8 mouse cellular contexts compared by ENCODE assay signal in the genomic region with DNA sequence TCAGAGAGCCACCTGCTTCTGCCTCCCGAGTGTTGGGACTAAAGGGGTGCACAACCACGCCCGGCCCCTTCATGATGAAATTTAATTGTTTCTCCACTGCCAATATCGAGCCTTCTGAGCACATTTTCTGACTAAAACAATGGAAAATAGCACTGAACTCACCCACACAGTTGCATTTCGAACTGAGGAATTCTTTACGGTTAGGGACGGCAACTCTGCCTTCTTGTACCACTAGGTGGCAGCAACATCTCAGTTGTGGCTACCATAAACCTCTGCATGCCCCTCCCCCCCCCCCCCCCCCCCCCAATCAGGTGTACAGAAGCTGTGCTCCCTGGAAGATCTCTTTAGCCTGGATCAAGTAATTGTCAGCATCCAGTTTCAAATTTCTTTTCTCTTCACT. TPM values are rescaled to one million over a fixed set of nuclear protein-coding genes. Genes with fewer than 3 reads are reported as not detected.
DNase-seq lines count a peak whose midpoint lies in the region; ATAC-seq and TF ChIP-seq lines count a peak whose summit lies in the region.

No protein-coding gene starts in this region.

- TF ChIP-seq CTCF in MEL (IDR thresholded peaks at IDR 0.05 in 2 of 3, conservative IDR thresholded peaks at IDR 0.05 in 1 of 3; ENCODE audit: control insufficient read depth in 1 of 3, insufficient read depth in 1 of 3, low read depth in 2 of 3, low read length in 3 of 3, poor library complexity in 1 of 3, severe bottlenecking in 1 of 3): peak; percentile 55 to 80 (median 72); a peak in 5 of 6 replicates

- peak overlapping the region; percentile 56 for H3K27ac ChIP-seq in MEL (ENCODE audit: control insufficient read depth, low read depth, low read length)
- H3K27ac ChIP-seq in forebrain, embryonic 14.5 days (ENCODE audit: low read depth, low read length): no peak overlapping the region
- H3K27ac ChIP-seq in hindbrain, embryonic 11.5 days (ENCODE audit: low read depth, low read length): no peak overlapping the region
- H3K27ac ChIP-seq in lung, embryonic 16.5 days (ENCODE audit: low read length): no peak overlapping the region

- H3K9me3 ChIP-seq in MEL (replicated peaks; ENCODE audit: insufficient read depth, low read length): no peaks in the 10 kb centered on the region
- no peaks in the 10 kb centered on the region for H3K9me3 ChIP-seq in forebrain, embryonic 14.5 days (replicated peaks; ENCODE audit: control insufficient read depth, low read length)
- H3K9me3 ChIP-seq in hindbrain, embryonic 11.5 days (ENCODE audit: control insufficient read depth, low read length): no peaks in the 10 kb centered on the region
- H3K9me3 ChIP-seq in lung, embryonic 16.5 days (ENCODE audit: control insufficient read depth, low read length): no peaks in the 10 kb centered on the region

- H3K27me3 ChIP-seq in MEL (ENCODE audit: control insufficient read depth in 1 of 2, insufficient read depth in 2 of 2, low read length in 2 of 2): no peaks in the 10 kb centered on the region
- no peaks in the 10 kb centered on the region for H3K27me3 ChIP-seq in forebrain, embryonic 14.5 days (replicated peaks; ENCODE audit: control insufficient read depth, insufficient read depth, low read length)
- no peaks in the 10 kb centered on the region for H3K27me3 ChIP-seq in hindbrain, embryonic 11.5 days (ENCODE audit: control insufficient read depth, insufficient read depth, low read length)
- no peaks in the 10 kb centered on the region for H3K27me3 ChIP-seq in lung, embryonic 16.5 days (ENCODE audit: control insufficient read depth, insufficient read depth, low read depth, low read length)

- peak; percentile 63 for ATAC-seq in forebrain, embryonic 14.5 days
- peak; percentile 59 for ATAC-seq in hindbrain, embryonic 11.5 days (ENCODE audit: low FRiP score)
- ATAC-seq in lung, embryonic 16.5 days (ENCODE audit: low read depth): peak; percentile 74; the same call in 1 of the 2 replicates

- peak overlapping the region; percentile 44 to 76 for H3K4me3 ChIP-seq in MEL (ENCODE audit: control insufficient read depth in 1 of 2, insufficient read depth in 1 of 2, low read depth in 2 of 2, low read length in 2 of 2)
- no peak overlapping the region for H3K4me3 ChIP-seq in forebrain, embryonic 14.5 days (ENCODE audit: low read depth, low read length)
- H3K4me3 ChIP-seq in hindbrain, embryonic 11.5 days (ENCODE audit: low read depth, low read length): no peak overlapping the region
- no peak overlapping the region for H3K4me3 ChIP-seq in lung, embryonic 16.5 days (ENCODE audit: low read length)

- peaks cover 0 to 6% of the 10 kb centered on the region in 2 experiments; a peak in 2 of 4 replicates for H3K36me3 ChIP-seq in MEL (ENCODE audit: control insufficient read depth in 1 of 2, insufficient read depth in 2 of 2, low read length in 2 of 2)
- no peaks in the 10 kb centered on the region for H3K36me3 ChIP-seq in forebrain, embryonic 14.5 days (ENCODE audit: control insufficient read depth, insufficient read depth, low read length)
- no peaks in the 10 kb centered on the region for H3K36me3 ChIP-seq in hindbrain, embryonic 11.5 days (ENCODE audit: control insufficient read depth, insufficient read depth, low read length)
- H3K36me3 ChIP-seq in lung, embryonic 16.5 days (ENCODE audit: control insufficient read depth, insufficient read depth, low read length): no peaks in the 10 kb centered on the region

- peaks cover 8 to 9% of the 10 kb centered on the region in 2 experiments; a peak in 3 of 4 replicates for H3K4me1 ChIP-seq in MEL (ENCODE audit: control insufficient read depth in 1 of 2, insufficient read depth in 2 of 2, low read length in 2 of 2)
- 0 out of 2 replicates have a peak, but pooled peaks cover 2% of the 10 kb centered on the region for H3K4me1 ChIP-seq in forebrain, embryonic 14.5 days (ENCODE audit: control insufficient read depth, insufficient read depth, low read length)
- peaks cover 4% of the 10 kb centered on the region; the same call in 1 of the 2 replicates for H3K4me1 ChIP-seq in hindbrain, embryonic 11.5 days (replicated peaks; ENCODE audit: control insufficient read depth, insufficient read depth, low read length)
- 0 out of 2 replicates have a peak, but pooled peaks cover 6% of the 10 kb centered on the region for H3K4me1 ChIP-seq in lung, embryonic 16.5 days (replicated peaks; ENCODE audit: control insufficient read depth, insufficient read depth, low read length)

- peak overlapping the region; percentile 46 for H3K9ac ChIP-seq in MEL (ENCODE audit: control insufficient read depth, low read depth, low read length, poor library complexity, severe bottlenecking)
- H3K9ac ChIP-seq in forebrain, embryonic 14.5 days (ENCODE audit: low read length): no peak overlapping the region
- H3K9ac ChIP-seq in hindbrain, embryonic 11.5 days (ENCODE audit: low read depth, low read length): no peak overlapping the region
- no peak overlapping the region for H3K9ac ChIP-seq in lung, embryonic 16.5 days (ENCODE audit: low read length)

- WGBS in forebrain, embryonic 14.5 days: 14% methylated on average over 7 of the region's 7 CpGs
- 13% methylated on average over 7 of the region's 7 CpGs for WGBS in hindbrain, embryonic 11.5 days
- WGBS in lung, embryonic 16.5 days: 15% methylated on average over 7 of the region's 7 CpGs

- DNase-seq in MEL (ENCODE audit: low read depth, low spot score): peak; percentile 77
- peak; percentile 64 for DNase-seq in cerebellum, adult 11 months
- peak; percentile 80 for DNase-seq in forebrain, embryonic 14.5 days (ENCODE audit: low spot score)
- peak; percentile 77 for DNase-seq in hindbrain, embryonic 11.5 days (ENCODE audit: low spot score)
- DNase-seq in layer of hippocampus, adult 9-11 months: peak; percentile 51
- peak; percentile 65 for DNase-seq in retina, adult 2 months (ENCODE audit: low read depth, low spot score)
- DNase-seq in thymus, postnatal 4 days: peak; percentile 80

- H3K4me2 ChIP-seq in forebrain, embryonic 14.5 days (ENCODE audit: low read length): peak overlapping the region; percentile 24; the same call in 1 of the 2 replicates
- H3K4me2 ChIP-seq in hindbrain, embryonic 11.5 days (replicated peaks; ENCODE audit: low read depth, low read length): no peak overlapping the region
- peak overlapping the region; percentile 33; the same call in 1 of the 2 replicates for H3K4me2 ChIP-seq in lung, embryonic 16.5 days (ENCODE audit: low read depth, low read length)

- no peaks in the 10 kb centered on the region for H3K79me2 ChIP-seq in MEL (ENCODE audit: control insufficient read depth, insufficient read depth, low read length, poor library complexity)

- no peak for TF ChIP-seq EP300 in MEL (IDR thresholded peaks at IDR 0.05; ENCODE audit: low read depth in 1 of 2, low read length in 2 of 2)

- TF ChIP-seq RAD21 in MEL (IDR thresholded peaks at IDR 0.05; ENCODE audit: low read depth, low read length): peak; percentile 51

- TF ChIP-seq POLR2A in MEL (IDR thresholded peaks at IDR 0.05; ENCODE audit: control insufficient read depth in 1 of 2, insufficient read depth in 1 of 2, low read depth in 1 of 2, low read length in 2 of 2, poor library complexity in 1 of 2): no peak

TF ChIP-seq in MEL, 35 proteins besides CTCF, POLR2A, EP300 and RAD21:
- TF ChIP-seq SMC3 (IDR thresholded peaks at IDR 0.05; ENCODE audit: low read depth, low read length): peak; percentile 47
- TF ChIP-seq RCOR1 (IDR thresholded peaks at IDR 0.05; ENCODE audit: low read depth, low read length): no peak
- peak; percentile 38; the same call in 1 of the 2 replicates for TF ChIP-seq ZC3H11A (IDR thresholded peaks at IDR 0.05; ENCODE audit: low read depth, low read length)
- TF ChIP-seq MAZ (IDR thresholded peaks at IDR 0.05; ENCODE audit: low read depth, low read length): peak; percentile 59; the same call in 1 of the 2 replicates
- no peak for TF ChIP-seq POLR2AphosphoS5 (IDR thresholded peaks at IDR 0.05; ENCODE audit: borderline replicate concordance, low read depth, low read length)
- TF ChIP-seq E2F4 (IDR thresholded peaks at IDR 0.05; ENCODE audit: borderline replicate concordance, low read depth, low read length): no peak
- no peak for TF ChIP-seq USF1 (IDR thresholded peaks at IDR 0.05; ENCODE audit: low read depth, low read length)
- no peak for TF ChIP-seq ZMIZ1 (IDR thresholded peaks at IDR 0.05; ENCODE audit: low read depth, low read length)
- TF ChIP-seq CHD2 (IDR thresholded peaks at IDR 0.05; ENCODE audit: low read length): 0 out of 2 replicates have a peak, but pooled peaks have one; percentile 16

RNA-seq across cellular contexts. Expression of a gene that starts 13.2 kb away (rescaled TPM):
- 188 and 238 TPM in 2 replicates for total RNA-seq in MEL (2012; rRNA removed)
- 100 to 1,000 TPM in 1 of 2 experiments, 10 to 100 TPM in 1; 93.4 to 180 TPM for polyA plus RNA-seq in MEL (2012; ENCODE audit: insufficient read depth in 1 of 2, insufficient read length in 2 of 2, low read depth in 1 of 2, low replicate concordance in 2 of 2, missing spikeins in 1 of 2)
- polyA plus RNA-seq in forebrain, embryonic 14.5 days (2014; fragmentation: Nextera tagmentation; extraction: Ambion mirVana): 2.5 and 2.6 TPM in 2 replicates
- 2.5 and 3.7 TPM in 2 replicates for polyA plus RNA-seq in hindbrain, embryonic 11.5 days (2014; fragmentation: Nextera tagmentation; extraction: Ambion mirVana)
- 2.2 and 2.7 TPM in 2 replicates for polyA plus RNA-seq in lung, embryonic 16.5 days (2015; fragmentation: Nextera tagmentation; extraction: Ambion mirVana)

RNA-seq across cellular contexts. Expression of a gene that starts 39.0 kb away (rescaled TPM):
- 9.0 and 9.1 TPM in 2 replicates for total RNA-seq in MEL (2012; rRNA removed)
- 1 to 10 TPM in 1 of 2 experiments, not detected in 1; 9.9 TPM for polyA plus RNA-seq in MEL (2012; ENCODE audit: insufficient read depth in 1 of 2, insufficient read length in 2 of 2, low read depth in 1 of 2, low replicate concordance in 2 of 2, missing spikeins in 1 of 2)
- 9.4 and 10.7 TPM in 2 replicates for polyA plus RNA-seq in forebrain, embryonic 14.5 days (2014; fragmentation: Nextera tagmentation; extraction: Ambion mirVana)
- polyA plus RNA-seq in hindbrain, embryonic 11.5 days (2014; fragmentation: Nextera tagmentation; extraction: Ambion mirVana): 10.5 and 12.4 TPM in 2 replicates
- 9.1 and 9.5 TPM in 2 replicates for polyA plus RNA-seq in lung, embryonic 16.5 days (2015; fragmentation: Nextera tagmentation; extraction: Ambion mirVana)

Comparison
In these comparisons a context has a peak if more than half of its experiments do, and no peak if none do; other contexts are left out.
1. H3K4me3 ChIP-seq: peak in MEL (2 of 2); none in forebrain, embryonic 14.5 days (single experiment), hindbrain, embryonic 11.5 days (single experiment) and lung, embryonic 16.5 days (single experiment).
2. RNA of a gene that starts 13.2 kb away (polyA plus RNA-seq): 93.4 to 180 TPM in MEL; 2.5 to 3.7 TPM in hindbrain, embryonic 11.5 days, 2.5 to 2.6 TPM in forebrain, embryonic 14.5 days and 2.2 to 2.7 TPM in lung, embryonic 16.5 days; every median in the first group is over 10 times any median in the second.
3. Peak in every context shown above with its lines, with median percentiles within 50 percentile points of each other: DNase-seq and ATAC-seq.